ENCODE assay signal across 10 mouse cellular contexts in the genomic region with DNA sequence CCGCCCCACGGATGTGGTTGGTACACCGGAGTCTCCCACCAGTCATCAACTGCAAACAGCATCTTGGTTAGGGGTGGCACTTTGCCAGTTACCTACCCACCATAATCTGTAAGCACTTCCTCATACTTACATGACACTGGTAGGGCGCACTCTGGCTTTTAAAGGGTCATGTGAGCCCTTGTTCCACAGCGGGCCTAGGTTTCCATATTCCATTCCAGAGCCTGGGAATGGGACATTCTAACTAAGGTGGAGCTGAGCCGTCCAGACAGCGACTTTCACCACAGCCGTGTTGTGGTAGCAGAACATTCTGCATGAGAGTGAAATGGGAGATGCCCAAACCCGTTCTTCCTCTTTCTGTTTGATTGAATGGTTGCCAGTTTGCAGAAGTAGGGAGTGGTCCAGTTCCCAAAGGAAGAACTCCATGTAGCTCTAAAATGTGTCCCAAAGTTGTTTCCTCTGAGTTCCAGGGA.
DNase-seq lines count a peak whose midpoint lies in the region; TF ChIP-seq lines count a peak whose summit lies in the region.
"Had no signal": no experiment of that assay in that cellular context is flagged by ENCODE, and none has a peak within 500 bp of the region (broad histone marks: within the 10 kb centered on the region; RNA-seq: fewer than 3 reads in every experiment).

No protein-coding gene starts in this region.

- no peak for TF ChIP-seq CTCF in cerebellum, adult 2 months (IDR thresholded peaks at IDR 0.05; ENCODE audit: borderline replicate concordance, insufficient read depth, low read depth, low read length)

- 89% methylated on average over 9 of the region's 9 CpGs for WGBS in cerebellum, adult 2 months

- no peak overlapping the region for H3K27ac ChIP-seq in cerebellum, adult 2 months (ENCODE audit: insufficient read depth, low read length)
- H3K27ac ChIP-seq: forebrain, embryonic 15.5 days; hindbrain, embryonic 13.5 days had no signal

- no peak for TF ChIP-seq POLR2A in cerebellum, adult 2 months (IDR thresholded peaks at IDR 0.05; ENCODE audit: borderline replicate concordance, insufficient read depth, low read length)

- H3K4me3 ChIP-seq in cerebellum, adult 2 months (replicated peaks; ENCODE audit: insufficient read depth, low read depth, low read length): no peak overlapping the region
- H3K4me3 ChIP-seq: forebrain, embryonic 15.5 days; hindbrain, embryonic 13.5 days had no signal

- no peaks in the 10 kb centered on the region for H3K27me3 ChIP-seq in cerebellum, adult 2 months (ENCODE audit: control insufficient read depth, insufficient read depth, low read length)
- H3K27me3 ChIP-seq: forebrain, embryonic 15.5 days; hindbrain, embryonic 13.5 days had no signal

- no peaks in the 10 kb centered on the region for H3K4me1 ChIP-seq in cerebellum, adult 2 months (ENCODE audit: control insufficient read depth, insufficient read depth, low read length)
- H3K4me1 ChIP-seq: forebrain, embryonic 15.5 days; hindbrain, embryonic 13.5 days had no signal

- peak; percentile 29 for DNase-seq in urinary bladder, adult 2 months (ENCODE audit: low spot score)
- no peak for DNase-seq in urinary bladder, postnatal 4 days (ENCODE audit: low spot score in 2 of 2)
- peak; percentile 53 to 62 for DNase-seq in lung, adult 18-20 months
- peak; percentile 11 for DNase-seq in skeletal muscle tissue, adult 2 months (ENCODE audit: low read depth, low spot score)
- DNase-seq in cerebellum, adult 11-12 months: no peak
- no peak for DNase-seq in cerebellum, adult 2 months
- no peak for DNase-seq in layer of hippocampus, adult 18-20 months (ENCODE audit: low spot score in 2 of 2)
- DNase-seq: cerebellum, adult 8-10 months had no signal

Comparison
In these comparisons a context has a peak if more than half of its experiments do, and no peak if none do; other contexts are left out.
1. DNase-seq: peak in urinary bladder, adult 2 months (single experiment), lung, adult 18-20 months (2 of 2) and skeletal muscle tissue, adult 2 months (single experiment); none in urinary bladder, postnatal 4 days (0 of 2), cerebellum, adult 11-12 months (single experiment), cerebellum, adult 2 months (0 of 2) and layer of hippocampus, adult 18-20 months (0 of 2).